Mouse (Mus musculus): Measurements from ENCODE around the gene Eef1akmt1. TPM values are rescaled to one million over a fixed set of nuclear protein-coding genes. Genes with fewer than 3 reads are reported as not detected.

The Eef1akmt1 gene
- total RNA-seq, 2 experiments from 2014 or later = 37.0 to 37.9 TPM

DNA sequence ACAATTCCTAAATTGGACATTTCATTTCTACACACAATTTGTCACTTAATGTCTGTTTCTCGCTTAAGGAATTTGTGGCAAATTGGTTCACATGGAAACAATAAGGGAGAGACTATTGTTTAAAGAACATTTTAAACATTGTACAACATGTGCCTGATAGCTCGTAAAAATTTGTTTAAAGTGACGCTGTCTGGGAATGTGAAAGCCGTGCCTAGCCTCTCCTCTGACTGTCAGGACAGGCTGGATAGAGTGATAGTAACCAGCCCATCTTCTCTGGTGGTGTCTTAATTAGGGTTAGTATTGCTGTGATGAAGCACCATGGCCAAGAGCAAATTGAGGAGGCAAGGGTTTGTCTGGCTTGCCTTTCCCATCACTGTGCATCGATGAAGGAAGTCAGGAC is 24.4 kb downstream of the Eef1akmt1 start:
- DNase-seq (ENCODE audit: low spot score in 2 of 2) = no peak

- no peak for DNase-seq (ENCODE audit: low spot score in 2 of 2)
Measured at GRCm38 (mm10) chr14:57546557-57547021, 24.8 kb downstream of the Eef1akmt1 start.

DNA sequence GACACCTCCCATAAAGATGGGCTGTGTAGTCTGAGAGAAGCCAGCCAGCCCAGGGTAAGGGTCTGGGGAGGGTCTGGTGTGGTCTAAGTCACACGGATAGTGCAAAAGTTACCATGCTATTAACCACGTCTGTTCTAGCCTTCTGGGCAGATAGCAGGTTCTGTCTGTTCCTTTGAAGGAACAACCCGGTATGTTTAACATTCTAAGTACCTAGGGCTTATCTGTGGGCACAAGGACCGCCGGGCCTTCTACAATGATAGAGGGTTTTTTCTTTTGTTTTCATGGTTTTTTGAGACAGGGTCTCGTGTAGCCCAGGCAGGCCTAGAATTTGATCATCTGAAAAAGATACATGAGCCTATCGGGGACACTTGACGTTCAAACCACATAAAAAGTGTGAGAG is 25.3 kb downstream of the Eef1akmt1 start:
- DNase-seq (ENCODE audit: low spot score in 2 of 2) = no peak

GRCm38 (mm10) chr14:57545526-57545925 is 25.9 kb downstream of the Eef1akmt1 start:
- DNase-seq (ENCODE audit: low spot score in 2 of 2) = no peak

GRCm38 (mm10) chr14:57543420-57544039 is 27.9 kb downstream of the Eef1akmt1 start:
- DNase-seq (ENCODE audit: low spot score in 2 of 2) = no peak

DNA sequence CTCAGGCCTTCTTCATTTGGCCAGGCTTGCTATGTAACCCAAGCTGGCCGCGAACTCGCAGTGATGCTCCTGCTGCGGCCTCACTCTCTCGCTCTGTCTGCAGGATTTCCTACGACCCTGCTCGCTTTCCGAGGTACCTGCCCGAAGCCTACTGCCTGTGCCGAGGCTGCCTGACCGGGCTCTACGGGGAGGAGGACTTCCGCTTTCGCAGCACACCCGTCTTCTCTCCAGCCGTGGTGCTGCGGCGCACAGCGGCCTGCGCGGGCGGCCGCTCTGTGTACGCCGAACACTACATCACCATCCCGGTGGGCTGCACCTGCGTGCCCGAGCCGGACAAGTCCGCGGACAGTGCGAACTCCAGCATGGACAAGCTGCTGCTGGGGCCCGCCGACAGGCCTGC is 29.2 kb downstream of the Eef1akmt1 start:
- DNase-seq (ENCODE audit: low spot score in 2 of 2) = no peak

DNA sequence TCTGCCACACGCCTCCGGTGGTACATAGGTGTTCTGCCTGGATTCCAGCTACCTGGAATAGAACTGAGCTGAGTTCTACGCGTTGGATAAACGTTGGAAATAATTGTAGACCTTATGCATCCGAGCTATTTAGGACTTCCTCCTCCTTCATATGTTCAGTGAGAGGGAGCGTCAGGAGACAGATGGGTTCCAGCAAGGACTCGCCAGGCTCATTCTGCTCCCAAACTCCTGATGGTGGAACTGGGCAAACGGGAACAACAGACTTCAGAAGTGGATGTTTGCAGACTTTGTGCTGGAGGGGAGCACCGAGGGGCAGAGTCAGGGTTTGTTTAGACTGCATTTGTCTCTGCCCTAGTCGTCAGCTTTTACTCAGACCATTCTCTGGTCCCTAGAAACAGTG is 30.7 kb downstream of the Eef1akmt1 start:
- peak in 1 of 2 experiments; percentile 48 for DNase-seq (ENCODE audit: low spot score in 2 of 2)

DNA sequence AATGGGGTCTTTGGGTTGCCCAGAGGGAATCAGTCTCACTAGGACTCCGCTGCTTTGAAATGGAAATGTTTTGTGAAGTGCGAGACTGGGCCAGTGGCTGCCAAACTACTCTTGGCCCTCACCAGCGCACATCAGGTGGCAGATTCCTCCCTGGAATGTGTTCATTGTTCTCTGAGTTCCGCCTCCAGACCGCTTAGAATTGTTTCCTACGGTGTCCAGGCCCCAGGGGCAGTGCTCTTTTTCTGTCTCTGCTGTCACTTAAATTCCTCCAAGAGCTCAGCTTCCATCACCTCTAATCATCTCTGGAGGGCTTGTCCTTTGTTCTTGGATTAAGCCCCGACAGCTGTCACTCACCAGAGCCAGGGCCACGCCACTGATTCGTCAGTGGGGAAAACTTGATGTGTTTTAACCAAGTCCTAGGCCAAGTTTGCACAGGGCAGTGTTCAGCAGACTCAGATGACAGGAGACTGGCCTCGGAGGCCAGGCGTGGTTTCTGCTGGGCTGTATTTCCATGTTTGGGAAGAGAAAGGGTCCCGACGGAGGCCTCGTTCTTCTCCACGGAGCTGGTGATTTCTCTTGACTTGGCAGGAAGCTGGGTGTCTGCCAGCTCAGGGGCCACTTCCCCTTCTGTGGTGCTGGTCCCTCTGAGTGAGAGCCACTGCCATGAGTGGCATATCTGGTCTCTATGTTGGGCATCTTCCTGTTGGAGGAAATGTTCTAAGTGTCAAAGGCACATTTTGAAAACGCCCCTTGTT is 34.0 kb downstream of the Eef1akmt1 start:
- no peak for DNase-seq (ENCODE audit: low spot score in 2 of 2)

DNA sequence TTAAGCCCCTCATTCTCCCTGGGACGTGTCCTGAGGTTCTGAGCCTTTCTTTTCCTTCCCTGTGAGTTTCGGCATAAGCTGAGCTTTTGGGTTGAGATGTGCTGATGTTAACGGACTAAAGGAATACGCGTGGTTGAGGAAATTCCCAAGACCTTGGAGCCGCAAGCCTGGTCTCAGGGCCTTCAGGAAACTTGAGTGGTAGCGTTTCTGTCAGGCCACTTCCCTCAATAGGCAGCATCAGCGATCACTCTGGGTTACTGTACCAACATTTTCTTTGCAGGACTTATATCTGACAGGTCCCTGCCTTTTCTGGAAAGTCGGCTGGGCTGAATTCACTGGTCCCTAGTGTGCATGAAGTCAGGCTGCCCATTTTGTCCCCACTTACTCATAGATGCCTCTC is 34.6 kb downstream of the Eef1akmt1 start:
- DNase-seq (ENCODE audit: low spot score in 2 of 2) = no peak

DNA sequence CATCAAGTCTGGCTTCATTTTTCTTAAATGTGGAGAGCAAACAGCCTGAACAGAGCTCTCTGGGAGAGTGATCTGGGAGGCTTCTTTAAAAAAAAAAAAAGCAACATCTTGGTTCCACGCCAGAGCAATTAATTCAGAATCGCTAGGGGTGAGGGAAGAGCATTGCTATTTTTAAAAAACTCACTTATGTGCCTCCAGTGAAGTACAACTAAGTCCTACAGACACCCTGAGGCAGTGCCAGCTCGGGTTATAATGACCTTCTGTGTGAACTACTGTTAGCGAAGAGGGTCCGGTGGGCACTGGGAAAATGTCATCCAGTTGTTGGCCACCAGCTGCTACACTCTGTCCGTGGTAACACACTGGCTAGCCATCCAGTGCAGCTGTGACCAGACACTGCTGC is 35.8 kb downstream of the Eef1akmt1 start:
- DNase-seq (ENCODE audit: low spot score in 2 of 2) = no peak

GRCm38 (mm10) chr14:57534961-57535360 is 36.5 kb downstream of the Eef1akmt1 start:
- no peak for DNase-seq (ENCODE audit: low spot score in 2 of 2)

GRCm38 (mm10) chr14:57534346-57534745 is 37.1 kb downstream of the Eef1akmt1 start:
- no peak for DNase-seq (ENCODE audit: low spot score in 2 of 2)

GRCm38 (mm10) chr14:57533841-57534240 is 37.6 kb downstream of the Eef1akmt1 start:
- DNase-seq (ENCODE audit: low spot score in 2 of 2) = no peak

- DNase-seq (ENCODE audit: low spot score in 2 of 2) = peak; percentile 39 to 62
Measured at GRCm38 (mm10) chr14:57533214-57533613, 38.2 kb downstream of the Eef1akmt1 start.

DNA sequence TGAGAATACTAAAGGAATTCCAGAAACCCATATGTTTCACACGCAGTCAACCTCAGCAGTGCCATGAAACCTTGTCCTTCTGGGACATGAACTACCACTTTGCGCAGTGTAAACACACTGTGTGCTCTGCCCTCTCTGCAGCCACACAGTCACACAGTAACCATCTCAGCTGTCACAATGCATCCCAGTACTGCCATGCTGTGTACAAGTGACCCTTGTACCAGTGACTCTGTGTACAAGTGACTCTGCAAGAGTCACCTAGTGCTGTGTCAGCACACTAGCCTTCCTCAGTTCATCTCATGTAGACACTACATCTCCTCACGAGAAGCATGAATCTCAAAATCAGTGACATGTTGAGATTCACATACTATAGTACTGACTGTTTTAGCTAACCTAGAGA is 38.8 kb downstream of the Eef1akmt1 start:
- no peak for DNase-seq (ENCODE audit: low spot score in 2 of 2)

- no peak for DNase-seq (ENCODE audit: low spot score in 2 of 2)
Measured at GRCm38 (mm10) chr14:57529786-57530515, 41.5 kb downstream of the Eef1akmt1 start.

GRCm38 (mm10) chr14:57529086-57529785 is 42.2 kb downstream of the Eef1akmt1 start:
- peak; percentile 51 to 76 for DNase-seq (ENCODE audit: low spot score in 2 of 2)

DNA sequence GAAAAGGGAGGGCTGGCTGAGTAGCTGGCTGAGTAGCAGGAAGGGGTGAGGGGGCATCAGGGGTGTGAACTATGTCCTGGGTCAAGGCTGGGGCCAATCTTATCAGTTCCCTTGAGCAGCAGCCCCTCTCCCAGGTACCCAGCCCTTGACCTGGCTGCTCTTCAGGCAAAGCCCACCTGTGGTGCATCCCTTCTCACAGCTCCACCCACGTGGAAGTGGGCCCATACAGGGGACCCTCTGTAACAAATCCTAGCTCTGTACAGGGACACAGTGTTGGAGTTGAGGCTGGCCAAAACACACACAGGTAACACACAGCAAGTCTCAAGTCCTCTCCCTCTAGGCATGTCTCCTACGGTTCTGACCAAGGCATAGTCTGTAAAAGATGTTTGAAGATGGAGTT is 43.8 kb downstream of the Eef1akmt1 start:
- DNase-seq (ENCODE audit: low spot score in 2 of 2) = no peak

- no peak for DNase-seq (ENCODE audit: low spot score in 2 of 2)
Measured at GRCm38 (mm10) chr14:57527122-57527521, 44.3 kb downstream of the Eef1akmt1 start.

GRCm38 (mm10) chr14:57526050-57526623 is 45.3 kb downstream of the Eef1akmt1 start:
- DNase-seq (ENCODE audit: low spot score in 2 of 2) = peak in 1 of 2 experiments; percentile 35
